Mouse (Mus musculus) spleen, adult 2 months (tissue): ENCODE data around the gene Fndc9. TPM values are rescaled to one million over a fixed set of nuclear protein-coding genes. Genes with fewer than 3 reads are reported as not detected.

Experiments
- DNase-seq, 2 experiments: peaks; one replicate each; pipeline versions ENCODE4 v3.0.0 to v3.0.0-alpha.2; 2012 to 2021; ENCODE audit warnings: low spot score in 2 of 2, low read depth in 1 of 2
- H3K27ac ChIP-seq: fragments of 200-500 bp; 2 replicates; pipeline ENCODE4 v1.5.1; 2012; ENCODE audit warnings: low read length, inconsistent platforms; ENCODE audit not compliant: insufficient read depth
- H3K27me3 ChIP-seq: fragments of 200-500 bp; 2 replicates; pipeline ENCODE4 v1.6.1; 2012; ENCODE audit warnings: mild to moderate bottlenecking, moderate library complexity, low read length, inconsistent platforms; ENCODE audit not compliant: control insufficient read depth, insufficient read depth
- H3K36me3 ChIP-seq: fragments of 200-500 bp; 2 replicates; pipeline ENCODE4 v1.6.1; 2012; ENCODE audit warnings: mild to moderate bottlenecking, low read length, inconsistent platforms; ENCODE audit not compliant: control insufficient read depth, insufficient read depth
- H3K4me1 ChIP-seq: fragments of 200-500 bp; 2 replicates; pipeline ENCODE4 v1.6.1; 2011; ENCODE audit warnings: inconsistent platforms; ENCODE audit not compliant: control insufficient read depth, insufficient read depth, insufficient read length
- H3K4me3 ChIP-seq: fragments of 200-500 bp; 2 replicates; pipeline ENCODE4 v1.5.1; 2011; ENCODE audit warnings: mild to moderate bottlenecking, inconsistent platforms; ENCODE audit not compliant: insufficient read depth, insufficient read length; ENCODE audit errors: extremely low read depth
- CTCF ChIP-seq: fragments of 200-500 bp; IDR thresholded peaks from 2 replicates; pipeline ENCODE4 v1.5.1; 2011; ENCODE audit warnings: mild to moderate bottlenecking, inconsistent platforms; ENCODE audit not compliant: insufficient read depth, insufficient read length, insufficient replicate concordance; ENCODE audit errors: extremely low read depth
- POLR2A ChIP-seq: fragments of 200-500 bp; IDR thresholded peaks from 2 replicates; pipeline ENCODE4 v1.6.1; 2011; ENCODE audit warnings: low read depth, low read length, inconsistent platforms
- WGBS: fragments of 180-500 bp; shearing (Covaris S2); methylation state at CpG from one replicate; pipeline ENCODE4 v1.1.7; 2018; 5-methylcytosine and 5-hydroxymethylcytosine counted together
- polyA plus RNA-seq: library from polyadenylated mRNA; depleted of rRNA; stranded (reverse); fragments of >200 nt; gene quantifications from 2 replicates; pipeline ENCODE4 v1.2.3, GENCODE M21; 2012

The Fndc9 gene
- polyA plus RNA-seq, 1 experiment, result not detected

DNA sequence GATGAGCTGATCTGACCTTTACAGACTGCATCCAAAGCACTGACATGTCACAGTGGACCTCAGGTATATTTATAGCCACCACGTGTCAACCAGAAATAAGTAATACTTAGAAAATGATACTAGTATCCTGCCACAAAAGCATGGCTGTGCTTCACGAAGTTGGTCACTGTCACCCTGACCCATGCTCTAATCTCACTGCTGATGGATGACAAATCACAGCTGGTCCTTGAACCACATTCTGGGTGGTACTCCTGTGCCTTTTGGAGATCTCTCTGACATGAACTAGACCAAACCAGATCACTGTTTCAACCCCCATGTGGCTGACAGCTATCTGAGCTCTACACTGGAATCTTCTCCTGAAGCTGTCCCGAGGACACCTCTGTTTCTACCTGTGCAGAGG is 27.5 kb downstream of the Fndc9 start:
- TF ChIP-seq CTCF (no peak), POLR2A (no peak)
- Histone ChIP-seq H3K36me3 (peaks cover 57% of the 10 kb centered on the region), H3K27me3 (no peaks in the 10 kb centered on the region), H3K27ac (no peak overlapping the region), H3K4me3 (no peak overlapping the region), H3K4me1 (peaks cover 5% of the 10 kb centered on the region)
- 72% methylated on average over 3 of the region's 3 CpGs for WGBS
- no peak for DNase-seq

DNA sequence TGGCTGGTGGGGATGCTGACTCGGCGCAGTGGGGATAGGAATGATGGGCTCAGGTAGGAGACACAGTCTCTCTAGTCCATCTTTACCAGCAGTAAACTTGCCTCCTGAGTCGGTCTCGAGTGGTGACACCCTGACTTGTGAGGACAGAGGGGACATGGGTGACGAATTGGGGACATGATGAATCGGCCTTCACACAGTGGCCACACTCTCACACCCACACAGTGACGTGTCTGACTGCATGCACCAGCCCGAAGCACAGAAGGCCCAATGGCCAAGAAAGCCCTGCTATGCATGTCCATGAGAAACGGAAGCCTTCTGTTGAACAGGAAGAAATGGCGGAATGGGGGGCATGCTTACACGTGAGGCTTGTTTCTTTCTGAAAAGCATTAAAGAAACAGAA is 28.0 kb downstream of the Fndc9 start:
- Histone ChIP-seq H3K27ac (no peak overlapping the region), H3K36me3 (peaks cover 59% of the 10 kb centered on the region), H3K4me1 (peaks cover 5% of the 10 kb centered on the region), H3K27me3 (no peaks in the 10 kb centered on the region), H3K4me3 (no peak overlapping the region)
- no peak for DNase-seq
- WGBS, result 88% methylated on average over 11 of the region's 11 CpGs
- TF ChIP-seq POLR2A (no peak), CTCF (no peak)

DNA sequence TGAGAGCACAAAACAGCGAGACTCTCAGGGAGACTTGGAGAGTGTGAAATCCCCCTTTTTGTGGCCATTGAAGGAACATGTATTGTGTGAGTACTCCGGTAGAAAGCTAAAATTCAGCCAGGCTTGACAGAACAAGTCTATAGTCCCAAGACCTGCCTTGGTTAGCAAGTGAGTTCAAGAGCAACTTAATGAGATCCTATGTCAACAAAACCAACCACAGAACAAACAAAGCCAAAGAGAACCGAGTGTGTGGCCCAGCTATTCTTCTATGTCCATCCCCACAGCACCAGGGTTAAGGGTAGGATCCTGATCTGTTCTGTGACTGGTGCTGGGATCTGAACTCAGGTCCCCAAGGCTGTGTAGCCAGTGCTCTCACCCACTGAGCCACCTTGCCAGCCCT is 29.3 kb downstream of the Fndc9 start:
- H3K36me3 ChIP-seq, result peaks cover 54% of the 10 kb centered on the region
- H3K4me1 ChIP-seq, result peaks cover 5% of the 10 kb centered on the region
- 84% methylated on average over 3 of the region's 3 CpGs for WGBS
- no peaks in the 10 kb centered on the region for H3K27me3 ChIP-seq
- no peak for DNase-seq
- TF ChIP-seq POLR2A (no peak), CTCF (no peak)
- H3K4me3 ChIP-seq, result no peak overlapping the region
- H3K27ac ChIP-seq, result peak overlapping the region; percentile 76

DNA sequence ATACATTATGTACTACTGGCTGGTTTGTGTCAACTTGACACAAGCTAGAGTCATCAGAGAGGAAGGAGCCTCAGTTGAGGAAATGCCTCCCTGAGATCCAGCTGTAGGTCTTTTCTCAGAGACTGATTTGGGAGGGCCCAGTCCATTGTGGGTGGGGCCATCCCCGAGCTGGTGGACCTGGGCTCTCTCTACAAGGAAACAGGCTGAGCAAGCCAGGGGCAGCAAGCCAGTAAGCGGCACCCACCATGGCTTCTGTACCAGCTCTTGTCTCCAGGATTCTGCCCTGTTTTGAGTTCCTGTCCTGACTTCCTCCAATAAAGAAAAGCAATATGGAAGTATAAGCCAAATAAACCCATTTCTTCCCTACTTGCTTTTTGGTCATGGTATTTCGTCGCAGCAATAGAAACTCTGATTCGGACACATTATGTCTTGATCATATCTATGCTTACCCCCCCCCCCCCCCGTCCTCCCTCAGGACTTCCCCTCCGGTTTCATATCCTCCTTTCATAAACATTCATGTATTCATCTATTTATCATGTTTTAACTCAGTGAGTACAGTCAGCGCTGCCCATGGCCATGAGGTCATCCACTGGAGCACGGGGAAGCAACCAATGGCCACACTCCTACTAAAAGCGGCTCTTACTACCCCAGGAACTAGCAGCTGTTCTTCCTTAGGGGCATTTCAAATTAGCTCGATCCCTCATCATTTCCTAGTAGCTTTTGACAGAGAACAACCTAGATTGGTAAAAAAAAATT is 29.9 kb downstream of the Fndc9 start:
- Histone ChIP-seq H3K4me1 (peaks cover 5% of the 10 kb centered on the region), H3K4me3 (no peak overlapping the region), H3K27me3 (no peaks in the 10 kb centered on the region), H3K27ac (peak overlapping the region; percentile 76), H3K36me3 (peaks cover 55% of the 10 kb centered on the region)
- 45% methylated on average over 11 of the region's 11 CpGs for WGBS
- peak in 1 of 2 experiments; percentile 55 for DNase-seq
- no peak for TF ChIP-seq POLR2A
- no peak for TF ChIP-seq CTCF

DNA sequence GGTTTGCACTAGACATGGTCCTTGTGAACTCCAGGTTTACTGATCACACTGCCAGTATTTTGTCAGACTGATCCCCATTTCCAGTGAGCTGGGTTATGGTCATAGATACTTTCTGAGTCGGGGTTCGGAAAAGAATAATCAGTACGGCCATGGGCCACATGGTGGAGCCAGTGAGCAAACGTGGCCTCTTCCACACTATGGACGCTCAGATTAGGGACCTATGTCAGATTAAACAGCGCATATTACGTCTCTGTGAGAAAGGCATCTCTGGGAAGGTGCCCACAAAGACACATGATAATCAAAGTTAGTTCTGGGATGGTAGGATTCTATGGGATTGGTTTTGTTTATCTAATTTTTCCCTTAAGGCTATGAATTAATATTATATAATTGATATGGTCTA is 33.7 kb downstream of the Fndc9 start:
- Histone ChIP-seq H3K27me3 (no peaks in the 10 kb centered on the region), H3K4me1 (peaks cover 5% of the 10 kb centered on the region), H3K4me3 (no peak overlapping the region), H3K36me3 (peaks cover 62% of the 10 kb centered on the region), H3K27ac (no peak overlapping the region)
- 35% methylated on average over 7 of the region's 7 CpGs for WGBS
- DNase-seq, result peak in 1 of 2 experiments; percentile 59
- TF ChIP-seq CTCF (peak; percentile 81; the same call in 1 of the 2 replicates), POLR2A (no peak)

DNA sequence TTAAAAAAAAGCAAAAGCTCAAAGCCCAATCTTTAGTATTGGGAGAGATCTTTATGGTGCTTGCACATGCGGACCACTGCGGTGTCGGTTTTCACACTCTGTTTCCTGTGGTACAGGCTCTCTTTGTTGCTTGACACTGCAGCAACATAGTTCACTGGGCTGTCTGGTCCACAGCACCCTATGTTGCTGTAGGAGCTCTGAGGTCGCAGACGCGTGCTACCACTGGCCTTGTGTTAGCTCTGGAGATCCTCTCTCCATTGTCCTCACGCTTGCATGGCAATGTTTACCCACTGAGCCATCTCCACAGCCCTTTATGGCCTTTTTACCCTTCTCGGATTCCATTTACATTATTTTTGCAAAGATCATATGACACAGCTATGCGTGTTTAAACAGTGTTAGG is 34.1 kb downstream of the Fndc9 start:
- no peak for DNase-seq
- TF ChIP-seq POLR2A, result no peak
- no peak for TF ChIP-seq CTCF
- 92% methylated on average over 9 of the region's 9 CpGs for WGBS
- H3K4me3 ChIP-seq, result no peak overlapping the region
- H3K4me1 ChIP-seq, result peaks cover 5% of the 10 kb centered on the region
- H3K27me3 ChIP-seq, result no peaks in the 10 kb centered on the region
- H3K27ac ChIP-seq, result no peak overlapping the region
- H3K36me3 ChIP-seq, result peaks cover 64% of the 10 kb centered on the region

DNA sequence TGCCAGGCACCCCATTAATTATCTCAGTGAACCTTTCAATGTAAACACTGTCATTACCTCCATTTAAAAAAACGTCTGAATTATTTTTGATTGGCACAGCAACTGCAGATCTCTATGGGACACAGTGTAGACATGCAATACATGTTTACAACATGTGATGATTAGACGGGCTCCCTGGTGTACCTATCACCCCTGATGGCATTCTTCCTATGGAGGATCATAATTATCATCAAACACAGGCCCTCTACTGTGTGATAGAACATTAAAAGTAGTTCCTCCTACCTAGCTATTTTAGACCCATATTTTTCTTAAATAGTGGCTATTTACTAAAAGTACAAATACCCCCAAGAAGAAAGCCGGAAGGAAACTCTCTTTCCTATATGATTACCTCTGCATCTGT is 34.6 kb downstream of the Fndc9 start:
- Histone ChIP-seq H3K36me3 (peaks cover 61% of the 10 kb centered on the region), H3K4me1 (peaks cover 5% of the 10 kb centered on the region), H3K27ac (no peak overlapping the region), H3K4me3 (no peak overlapping the region), H3K27me3 (no peaks in the 10 kb centered on the region)
- no peak for DNase-seq
- WGBS, result 84% methylated on average over 3 of the region's 3 CpGs
- TF ChIP-seq POLR2A (no peak), CTCF (no peak)
